Mouse (Mus musculus) neural tube, embryonic 12.5 days (tissue): ENCODE measurements at regions not wholly inside any gene's neighbourhood (a gene's known extent, or its start where the extent isn't known, plus 50 kb on each side); places are given as distances from the start of the nearest gene placed in this dataset.
"Not testable (repeated sequence)": the region's sequence is repeated elsewhere in the genome, so short reads cannot be mapped to it uniquely, and the experiment has no call there.

Experiments used
- ATAC-seq: fragments of 200-750 bp; cut with Nextera tagmentation; 2 replicates; pipeline ENCODE4 v1.8.0; 2017; ENCODE audit warnings: low read depth, mild to moderate bottlenecking, moderate TSS enrichment, moderate library complexity; ENCODE audit not compliant: low FRiP score
- H3K27ac ChIP-seq: fragments of 300-500 bp; sonication (generic); 2 replicates; pipeline ENCODE4 v1.5.1; 2016
- H3K27me3 ChIP-seq: fragments of 300-500 bp; sonication (generic); replicated peaks from 2 replicates; pipeline ENCODE4 v1.6.1; 2016; ENCODE audit warnings: mild to moderate bottlenecking
- H3K36me3 ChIP-seq: fragments of 300-500 bp; sonication (generic); 2 replicates; pipeline ENCODE4 v1.6.1; 2016; ENCODE audit warnings: mild to moderate bottlenecking
- H3K4me1 ChIP-seq: fragments of 300-500 bp; sonication (generic); 2 replicates; pipeline ENCODE4 v1.6.1; 2016
- H3K4me2 ChIP-seq: fragments of 300-500 bp; sonication (generic); replicated peaks from 2 replicates; pipeline ENCODE4 v1.6.1; 2016; ENCODE audit warnings: mild to moderate bottlenecking
- H3K4me3 ChIP-seq: fragments of 300-500 bp; sonication (generic); 2 replicates; pipeline ENCODE4 v1.5.1; 2016
- H3K9ac ChIP-seq: fragments of 300-500 bp; sonication (generic); 2 replicates; pipeline ENCODE4 v1.6.1; 2016; ENCODE audit warnings: mild to moderate bottlenecking
- H3K9me3 ChIP-seq: fragments of 300-500 bp; sonication (generic); 2 replicates; pipeline ENCODE4 v1.6.1; 2016; ENCODE audit warnings: mild to moderate bottlenecking
- WGBS: fragments of 180-500 bp; shearing (Covaris S2); methylation state at CpG from one replicate; pipeline ENCODE4 v1.1.7; 2016; 5-methylcytosine and 5-hydroxymethylcytosine counted together

DNA sequence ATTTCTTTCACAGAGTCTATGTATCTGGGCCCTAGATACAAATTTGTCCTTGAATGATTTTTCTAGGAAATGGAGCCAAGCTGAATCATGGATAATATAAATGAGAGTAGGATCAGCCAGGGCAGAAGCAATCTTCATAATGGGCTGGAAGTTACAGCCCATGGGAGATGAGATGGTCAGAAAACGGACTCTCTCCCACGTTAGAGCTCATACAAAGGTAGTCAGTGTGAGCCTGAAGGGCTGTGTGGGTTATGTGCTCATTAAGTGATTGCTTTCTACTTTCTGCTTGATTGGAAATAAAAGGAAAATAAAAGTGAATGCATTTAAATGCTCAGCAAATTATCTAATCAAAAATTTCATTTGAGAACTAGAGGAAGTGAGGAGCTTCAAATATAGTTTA, 2017.1 kb upstream of the Pcdh20 start:
- no peaks in the 10 kb centered on the region for H3K36me3 ChIP-seq
- no peaks in the 10 kb centered on the region for H3K27me3 ChIP-seq
- H3K9me3 ChIP-seq: no peaks in the 10 kb centered on the region
- H3K4me2 ChIP-seq: no peak overlapping the region
- 69% methylated on average over 2 of the region's 2 CpGs for WGBS
- H3K4me1 ChIP-seq: no peaks in the 10 kb centered on the region
- H3K9ac ChIP-seq: no peak overlapping the region
- H3K4me3 ChIP-seq: no peak overlapping the region
- no peak overlapping the region for H3K27ac ChIP-seq
- ATAC-seq: no peak

GRCm38 (mm10) chr14:90447971-90448370, 1976.8 kb upstream of the Pcdh20 start:
- Histone ChIP-seq H3K9me3 (no peaks in the 10 kb centered on the region), H3K4me2 (no peak overlapping the region), H3K36me3 (no peaks in the 10 kb centered on the region), H3K4me3 (no peak overlapping the region), H3K27me3 (no peaks in the 10 kb centered on the region), H3K4me1 (no peaks in the 10 kb centered on the region), H3K27ac (no peak overlapping the region), H3K9ac (no peak overlapping the region)
- no peak for ATAC-seq
- 84% methylated on average over 2 of the region's 2 CpGs for WGBS

- 47% methylated on average over 7 of the region's 7 CpGs for WGBS
- H3K4me3 ChIP-seq: no peak overlapping the region
- no peak overlapping the region for H3K4me2 ChIP-seq
- H3K27me3 ChIP-seq: no peaks in the 10 kb centered on the region
- no peaks in the 10 kb centered on the region for H3K9me3 ChIP-seq
- no peak overlapping the region for H3K27ac ChIP-seq
- no peaks in the 10 kb centered on the region for H3K4me1 ChIP-seq
- no peak overlapping the region for H3K9ac ChIP-seq
- peak; percentile 74; the same call in 1 of the 2 replicates for ATAC-seq
- H3K36me3 ChIP-seq: no peaks in the 10 kb centered on the region
Observed at GRCm38 (mm10) chr14:90432874-90433543, 1961.8 kb upstream of the Pcdh20 start.

DNA sequence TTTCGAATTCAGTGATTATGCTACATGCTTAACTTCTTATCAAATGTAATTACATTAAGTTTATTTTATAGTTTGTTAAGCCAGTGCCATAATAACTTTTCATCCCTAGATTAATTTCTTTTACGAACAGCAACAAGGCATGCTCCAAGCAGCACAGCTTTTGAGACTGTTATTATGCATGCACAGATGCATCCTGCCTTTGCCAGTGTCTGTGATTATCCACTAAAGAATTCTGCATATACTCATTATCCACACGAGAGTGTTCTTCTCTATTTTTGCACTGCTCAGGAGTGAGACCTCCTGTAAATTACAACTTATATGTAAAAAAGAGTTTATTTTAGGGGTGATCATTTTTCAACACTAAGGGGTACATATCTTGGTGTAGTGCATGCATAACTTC, 1941.5 kb upstream of the Pcdh20 start:
- H3K4me2 ChIP-seq: no peak overlapping the region
- ATAC-seq: no peak
- 80% methylated on average over 3 of the region's 3 CpGs for WGBS

GRCm38 (mm10) chr14:90406350-90406749, 1935.2 kb upstream of the Pcdh20 start:
- Histone ChIP-seq H3K27ac (no peak overlapping the region), H3K36me3 (no peaks in the 10 kb centered on the region), H3K9me3 (no peaks in the 10 kb centered on the region), H3K4me1 (no peaks in the 10 kb centered on the region), H3K9ac (no peak overlapping the region), H3K27me3 (no peaks in the 10 kb centered on the region), H3K4me2 (no peak overlapping the region), H3K4me3 (no peak overlapping the region)
- WGBS: 78% methylated on average over 2 of the region's 2 CpGs
- ATAC-seq: no peak

More for the DNA sequence above, 1941.5 kb upstream of the Pcdh20 start:
- H3K4me1 ChIP-seq: no peaks in the 10 kb centered on the region
- H3K36me3 ChIP-seq: no peaks in the 10 kb centered on the region
- no peaks in the 10 kb centered on the region for H3K9me3 ChIP-seq
- no peak overlapping the region for H3K27ac ChIP-seq
- H3K4me3 ChIP-seq: no peak overlapping the region
- H3K27me3 ChIP-seq: no peaks in the 10 kb centered on the region
- H3K9ac ChIP-seq: no peak overlapping the region

GRCm38 (mm10) chr14:90405476-90405875, 1934.3 kb upstream of the Pcdh20 start:
- Histone ChIP-seq H3K9ac (no peak overlapping the region), H3K36me3 (no peaks in the 10 kb centered on the region), H3K27me3 (no peaks in the 10 kb centered on the region), H3K4me2 (no peak overlapping the region), H3K9me3 (no peaks in the 10 kb centered on the region), H3K27ac (no peak overlapping the region), H3K4me3 (no peak overlapping the region), H3K4me1 (no peaks in the 10 kb centered on the region)
- ATAC-seq: no peak
- WGBS: 93% methylated on average over 1 of the region's 1 CpGs

- no peak for ATAC-seq
- H3K27ac ChIP-seq: no peak overlapping the region
- no peaks in the 10 kb centered on the region for H3K27me3 ChIP-seq
- no peaks in the 10 kb centered on the region for H3K36me3 ChIP-seq
- no peak overlapping the region for H3K9ac ChIP-seq
- no peaks in the 10 kb centered on the region for H3K9me3 ChIP-seq
- WGBS: 51% methylated on average over 3 of the region's 3 CpGs
- no peak overlapping the region for H3K4me3 ChIP-seq
- no peak overlapping the region for H3K4me2 ChIP-seq
- H3K4me1 ChIP-seq: no peaks in the 10 kb centered on the region
Observed at GRCm38 (mm10) chr14:90367256-90367936, 1896.2 kb upstream of the Pcdh20 start.

DNA sequence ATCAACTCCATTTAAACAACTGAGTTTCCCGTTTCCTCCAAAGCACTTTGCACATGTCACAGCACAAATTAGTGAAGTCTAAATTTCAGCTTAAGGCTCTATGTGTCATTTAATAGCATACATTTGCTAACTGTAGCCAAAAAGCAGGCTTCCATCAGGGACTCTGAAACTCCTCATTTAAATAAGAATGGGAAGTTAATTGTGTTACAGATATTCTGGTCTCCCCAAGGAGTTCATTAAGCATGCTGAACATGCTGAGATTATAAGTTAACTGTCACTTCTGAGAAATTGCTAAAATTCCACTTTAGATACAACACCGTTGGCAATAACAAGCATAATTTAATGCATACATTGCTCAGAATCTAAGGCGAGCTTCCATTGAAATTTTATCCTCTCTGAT, 1863.3 kb upstream of the Pcdh20 start:
- no peak overlapping the region for H3K27ac ChIP-seq
- no peaks in the 10 kb centered on the region for H3K27me3 ChIP-seq
- H3K9ac ChIP-seq: no peak overlapping the region
- ATAC-seq: no peak
- no peak overlapping the region for H3K4me3 ChIP-seq
- 49% methylated on average over 3 of the region's 3 CpGs for WGBS
- H3K4me1 ChIP-seq: no peaks in the 10 kb centered on the region
- no peaks in the 10 kb centered on the region for H3K36me3 ChIP-seq
- no peaks in the 10 kb centered on the region for H3K9me3 ChIP-seq
- no peak overlapping the region for H3K4me2 ChIP-seq

GRCm38 (mm10) chr14:90295456-90295855, 1824.3 kb upstream of the Pcdh20 start:
- H3K27me3 ChIP-seq, H3K4me2 ChIP-seq, ATAC-seq, H3K9me3 ChIP-seq, H3K9ac ChIP-seq, H3K4me1 ChIP-seq, H3K27ac ChIP-seq, H3K36me3 ChIP-seq, H3K4me3 ChIP-seq: not testable (repeated sequence)
- 94% methylated on average over 17 of the region's 18 CpGs for WGBS

DNA sequence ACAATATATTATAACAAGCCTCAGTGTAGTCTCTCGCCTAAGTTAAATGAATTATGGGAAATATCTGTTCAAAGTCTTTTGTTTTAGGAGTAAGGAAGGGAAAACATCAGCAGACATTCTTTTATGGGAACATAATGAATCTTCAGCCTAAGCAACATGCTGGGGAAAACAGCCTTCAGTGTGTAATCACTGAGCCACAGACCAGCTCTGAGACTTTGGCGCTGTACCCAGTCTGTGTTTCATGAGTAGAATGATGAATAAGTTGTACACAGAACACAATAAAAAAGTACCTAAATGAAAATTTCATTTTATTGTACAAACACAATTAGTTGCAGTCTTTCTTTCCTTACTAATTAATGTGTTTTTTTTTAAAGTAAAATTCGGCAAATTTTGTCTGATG, 1774.8 kb upstream of the Pcdh20 start:
- H3K27me3 ChIP-seq: no peaks in the 10 kb centered on the region
- H3K9ac ChIP-seq: no peak overlapping the region
- H3K4me1 ChIP-seq: no peaks in the 10 kb centered on the region
- no peak overlapping the region for H3K4me3 ChIP-seq
- H3K9me3 ChIP-seq: no peaks in the 10 kb centered on the region
- no peak for ATAC-seq
- 80% methylated on average over 3 of the region's 3 CpGs for WGBS
- H3K36me3 ChIP-seq: no peaks in the 10 kb centered on the region
- no peak overlapping the region for H3K27ac ChIP-seq
- H3K4me2 ChIP-seq: no peak overlapping the region

- Histone ChIP-seq H3K27me3 (no peaks in the 10 kb centered on the region), H3K4me2 (no peak overlapping the region), H3K27ac (no peak overlapping the region), H3K9me3 (no peaks in the 10 kb centered on the region), H3K36me3 (no peaks in the 10 kb centered on the region), H3K4me3 (no peak overlapping the region), H3K4me1 (no peaks in the 10 kb centered on the region), H3K9ac (no peak overlapping the region)
- ATAC-seq: peak; percentile 9; the same call in 1 of the 2 replicates
- 60% methylated on average over 5 of the region's 5 CpGs for WGBS
Observed at GRCm38 (mm10) chr14:90232661-90233060, 1761.5 kb upstream of the Pcdh20 start.

DNA sequence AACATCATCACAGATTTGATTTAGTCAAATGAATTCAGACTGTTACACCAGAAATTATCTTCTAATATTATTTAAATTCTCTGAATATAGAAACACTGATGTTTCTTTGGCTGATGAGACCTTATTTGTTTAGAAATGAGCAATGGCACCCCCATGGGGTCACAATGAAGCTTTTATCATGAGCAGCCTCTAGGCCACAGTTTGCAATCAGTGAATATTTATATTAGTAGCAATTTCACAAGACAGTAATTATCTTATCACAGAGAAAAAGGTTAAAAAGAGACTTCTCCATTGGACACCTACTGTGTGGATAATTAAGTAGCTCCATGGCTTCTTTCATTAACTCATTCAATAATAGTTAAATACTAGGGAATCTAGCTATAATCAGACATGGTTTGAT, 1729.1 kb upstream of the Pcdh20 start:
- ATAC-seq: no peak

DNA sequence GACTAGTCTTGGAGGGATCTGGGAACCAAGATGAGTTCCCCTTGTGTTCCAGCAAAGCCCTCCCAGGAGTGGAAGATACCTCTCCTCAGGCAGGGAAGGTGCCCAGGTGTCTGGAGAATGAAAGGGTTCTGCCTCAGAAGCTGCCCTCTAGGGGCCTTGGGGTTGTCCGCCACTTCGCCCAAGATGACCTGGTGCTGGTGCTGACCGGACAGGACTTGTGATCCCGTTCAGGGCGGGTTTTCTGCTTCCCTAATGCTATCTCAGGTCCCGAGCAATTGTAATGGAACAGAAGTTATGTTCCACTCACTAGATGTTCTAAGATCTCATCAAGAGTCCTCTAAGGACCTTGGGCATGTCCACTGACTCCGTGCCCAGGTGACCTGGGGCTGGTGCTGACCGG, 1726.6 kb upstream of the Pcdh20 start:
- no peak overlapping the region for H3K4me2 ChIP-seq
- H3K4me3 ChIP-seq: no peak overlapping the region
- no peak overlapping the region for H3K27ac ChIP-seq
- no peaks in the 10 kb centered on the region for H3K9me3 ChIP-seq
- no peak for ATAC-seq
- H3K27me3 ChIP-seq: no peaks in the 10 kb centered on the region
- no peak overlapping the region for H3K9ac ChIP-seq
- no peaks in the 10 kb centered on the region for H3K4me1 ChIP-seq
- no peaks in the 10 kb centered on the region for H3K36me3 ChIP-seq
- 94% methylated on average over 8 of the region's 8 CpGs for WGBS

More for the DNA sequence above, 1729.1 kb upstream of the Pcdh20 start:
- Histone ChIP-seq H3K9ac (no peak overlapping the region), H3K9me3 (no peaks in the 10 kb centered on the region), H3K27me3 (no peaks in the 10 kb centered on the region), H3K27ac (no peak overlapping the region), H3K36me3 (no peaks in the 10 kb centered on the region), H3K4me2 (no peak overlapping the region), H3K4me3 (no peak overlapping the region), H3K4me1 (no peaks in the 10 kb centered on the region)
